Comparison of ENCODE assay signal across 23 mouse cellular contexts in the genomic region with DNA sequence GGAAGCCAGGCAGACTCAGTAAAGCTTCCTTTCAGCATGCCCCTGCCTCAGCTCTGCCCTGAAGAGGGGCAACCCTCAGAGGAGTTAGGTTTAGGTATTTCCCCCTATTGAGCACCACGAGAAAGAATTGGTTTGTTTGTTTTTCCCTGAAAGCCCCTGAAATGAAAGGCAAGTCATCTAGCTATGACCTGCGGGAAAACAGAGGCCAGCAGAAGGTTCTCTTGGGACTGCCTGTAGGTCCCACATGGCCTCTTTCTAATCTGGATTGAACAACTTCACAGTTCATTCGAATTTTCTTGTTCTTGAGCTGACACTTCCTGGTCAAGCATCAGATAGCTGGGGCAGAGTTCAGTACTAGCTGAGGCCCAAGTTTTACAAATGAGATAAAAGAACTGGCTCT. TPM values are rescaled to one million over a fixed set of nuclear protein-coding genes. Genes with fewer than 3 reads are reported as not detected.
A peak's percentile ranks its signal among the peaks of the same experiment; 100 is the strongest.
DNase-seq lines count a peak whose midpoint lies in the region; ATAC-seq and TF ChIP-seq lines count a peak whose summit lies in the region.
"Had no signal": no experiment of that assay in that cellular context is flagged by ENCODE, and none has a peak within 500 bp of the region (broad histone marks: within the 10 kb centered on the region; RNA-seq: fewer than 3 reads in every experiment).

No protein-coding gene starts in this region.

- no peaks in the 10 kb centered on the region for H3K9me3 ChIP-seq in forebrain, embryonic 10.5 days
- H3K9me3 ChIP-seq in forebrain, embryonic 14.5 days (replicated peaks; ENCODE audit: control insufficient read depth, low read length) = no peaks in the 10 kb centered on the region
- H3K9me3 ChIP-seq in heart, postnatal 0 days (replicated peaks; ENCODE audit: control insufficient read depth, low read length) = no peaks in the 10 kb centered on the region
- no peaks in the 10 kb centered on the region for H3K9me3 ChIP-seq in CH12.LX (replicated peaks; ENCODE audit: low read length)
- no peaks in the 10 kb centered on the region for H3K9me3 ChIP-seq in limb, embryonic 10.5 days (replicated peaks)
- H3K9me3 ChIP-seq: forebrain, embryonic 12.5 days; hindbrain, embryonic 13.5 days; midbrain, embryonic 12.5 days had no signal

- ATAC-seq in forebrain, embryonic 14.5 days = no peak
- ATAC-seq in heart, postnatal 0 days (ENCODE audit: insufficient read depth, low read depth) = no peak
- ATAC-seq: CD4-positive, CD25-positive, alpha-beta regulatory T cell, adult 4 months had no signal

- in situ Hi-C loops in CH12.LX (cut with MboI; ENCODE audit: low pct_ligation_motif_present, low pct_unique_long_range_greater_than_20kb, low sequenced_read_pairs) = loop anchor here (10.0 kb wide), 1 partner anchor 257 kb away; a partner anchor contains a TSS

- no peak for TF ChIP-seq POLR2A in CH12.LX (IDR thresholded peaks at IDR 0.05; ENCODE audit: low read depth, low read length)

- no peak overlapping the region for H3K9ac ChIP-seq in forebrain, embryonic 14.5 days (ENCODE audit: low read length)
- H3K9ac ChIP-seq in heart, postnatal 0 days (replicated peaks; ENCODE audit: low read depth, low read length) = no peak overlapping the region
- H3K9ac ChIP-seq in CH12.LX (ENCODE audit: insufficient read depth, low read depth) = no peak overlapping the region
- H3K9ac ChIP-seq: forebrain, embryonic 12.5 days; hindbrain, embryonic 13.5 days; midbrain, embryonic 12.5 days had no signal

- no peak for TF ChIP-seq EP300 in heart, postnatal 0 days (IDR thresholded peaks at IDR 0.05; ENCODE audit: low read depth)
- peak; percentile 51; the same call in 1 of the 2 replicates for TF ChIP-seq EP300 in CH12.LX (IDR thresholded peaks at IDR 0.05; ENCODE audit: low read length)

- H3K36me3 ChIP-seq in forebrain, embryonic 10.5 days (replicated peaks) = peaks cover 21% of the 10 kb centered on the region
- H3K36me3 ChIP-seq in forebrain, embryonic 14.5 days (ENCODE audit: control insufficient read depth, insufficient read depth, low read length) = peaks cover 41% of the 10 kb centered on the region
- H3K36me3 ChIP-seq in heart, postnatal 0 days (replicated peaks; ENCODE audit: control insufficient read depth, insufficient read depth, low read length) = peaks cover 10% of the 10 kb centered on the region; the same call in 1 of the 2 replicates
- peaks cover 74 to 100% of the 10 kb centered on the region in 2 experiments for H3K36me3 ChIP-seq in CH12.LX (replicated peaks in 1 of 2; ENCODE audit: control insufficient read depth in 1 of 2, insufficient read depth in 1 of 2, low read length in 1 of 2)
- no peaks in the 10 kb centered on the region for H3K36me3 ChIP-seq in limb, embryonic 10.5 days

- dilution Hi-C loops in CH12.LX (cut with MboI; ENCODE audit: extremely low pct_ligation_motif_present, extremely low pct_unique_long_range_greater_than_20kb, low sequenced_read_pairs) = no loop called here

- no peaks in the 10 kb centered on the region for H3K27me3 ChIP-seq in forebrain, embryonic 10.5 days (ENCODE audit: poor library complexity, severe bottlenecking)
- no peaks in the 10 kb centered on the region for H3K27me3 ChIP-seq in forebrain, embryonic 14.5 days (replicated peaks; ENCODE audit: control insufficient read depth, insufficient read depth, low read length)
- H3K27me3 ChIP-seq in heart, postnatal 0 days (ENCODE audit: control insufficient read depth, insufficient read depth, low read length) = no peaks in the 10 kb centered on the region
- H3K27me3 ChIP-seq in CH12.LX (replicated peaks) = no peaks in the 10 kb centered on the region
- H3K27me3 ChIP-seq in limb, embryonic 10.5 days (ENCODE audit: low read depth, poor library complexity, severe bottlenecking) = no peaks in the 10 kb centered on the region
- H3K27me3 ChIP-seq: forebrain, embryonic 12.5 days; hindbrain, embryonic 13.5 days; midbrain, embryonic 12.5 days had no signal

- intact Hi-C loops in heart, postnatal 36 days (cut with DNase I) = no loop called here

- WGBS in forebrain, embryonic 10.5 days = 50% methylated on average over 3 of the region's 3 CpGs
- WGBS in forebrain, embryonic 14.5 days = 49% methylated on average over 3 of the region's 3 CpGs
- WGBS in heart, postnatal 0 days = 23% methylated on average over 3 of the region's 3 CpGs
- WGBS in limb, embryonic 10.5 days = 31% methylated on average over 3 of the region's 3 CpGs

- H3K79me2 ChIP-seq in CH12.LX (replicated peaks; ENCODE audit: control insufficient read depth, extremely low read depth, insufficient read depth, poor library complexity, severe bottlenecking) = no peaks in the 10 kb centered on the region

- peaks cover 25% of the 10 kb centered on the region for H3K4me1 ChIP-seq in forebrain, embryonic 10.5 days
- H3K4me1 ChIP-seq in forebrain, embryonic 14.5 days (ENCODE audit: control insufficient read depth, insufficient read depth, low read length) = no peaks in the 10 kb centered on the region
- peaks cover 40% of the 10 kb centered on the region for H3K4me1 ChIP-seq in heart, postnatal 0 days (ENCODE audit: control insufficient read depth, insufficient read depth)
- peaks cover 7 to 42% of the 10 kb centered on the region in 2 experiments for H3K4me1 ChIP-seq in CH12.LX (ENCODE audit: control insufficient read depth in 1 of 2, insufficient read depth in 2 of 2)
- H3K4me1 ChIP-seq in limb, embryonic 10.5 days = peaks cover 45% of the 10 kb centered on the region

- H3K27ac ChIP-seq in forebrain, embryonic 10.5 days = 0 out of 2 replicates have a peak overlapping the region, but pooled peaks have one; percentile 59
- no peak overlapping the region for H3K27ac ChIP-seq in forebrain, embryonic 14.5 days (ENCODE audit: low read depth, low read length)
- H3K27ac ChIP-seq in heart, postnatal 0 days (ENCODE audit: low read depth) = 0 out of 2 replicates have a peak overlapping the region, but pooled peaks have one; percentile 5
- H3K27ac ChIP-seq in CH12.LX (ENCODE audit: insufficient read depth, low read depth) = peak overlapping the region; percentile 52; the same call in 1 of the 2 replicates
- H3K27ac ChIP-seq in limb, embryonic 10.5 days = peak overlapping the region; percentile 21; the same call in 1 of the 2 replicates
- H3K27ac ChIP-seq: forebrain, embryonic 12.5 days; hindbrain, embryonic 13.5 days; macrophage; midbrain, embryonic 12.5 days had no signal

- no peak overlapping the region for H3K4me3 ChIP-seq in forebrain, embryonic 10.5 days
- no peak overlapping the region for H3K4me3 ChIP-seq in forebrain, embryonic 14.5 days (ENCODE audit: low read depth, low read length)
- H3K4me3 ChIP-seq in heart, postnatal 0 days (ENCODE audit: low read depth, low read length) = no peak overlapping the region
- no peak overlapping the region for H3K4me3 ChIP-seq in CH12.LX (replicated peaks in 1 of 3; ENCODE audit: low read depth in 2 of 3, low read length in 2 of 3, poor library complexity in 1 of 3)
- H3K4me3 ChIP-seq in limb, embryonic 10.5 days = no peak overlapping the region
- H3K4me3 ChIP-seq: forebrain, embryonic 12.5 days; hindbrain, embryonic 13.5 days; midbrain, embryonic 12.5 days; myocyte had no signal

- DNase-seq in forebrain, embryonic 10.5 days (ENCODE audit: extremely low spot score, low spot score) = no peak
- DNase-seq in forebrain, embryonic 14.5 days (ENCODE audit: low spot score) = no peak
- no peak for DNase-seq in heart, postnatal 0 days (ENCODE audit: low spot score)
- no peak for DNase-seq in heart, postnatal 36 days
- peak; percentile 65 for DNase-seq in CH12.LX (ENCODE audit: extremely low read depth)
- DNase-seq in limb, embryonic 10.5 days (ENCODE audit: low spot score) = no peak
- DNase-seq in gastrocnemius, adult 18-20 months (ENCODE audit: low spot score) = no peak
- DNase-seq in embryo, embryonic 10 days (ENCODE audit: low spot score) = no peak
- DNase-seq: cerebellum, adult 9-11 months; gastrocnemius, postnatal 25 days; kidney, adult 2 months; layer of hippocampus, adult 9-11 months had no signal

- no peak overlapping the region for H3K4me2 ChIP-seq in forebrain, embryonic 14.5 days (ENCODE audit: low read length)
- H3K4me2 ChIP-seq in heart, postnatal 0 days (ENCODE audit: low read depth, low read length) = no peak overlapping the region
- H3K4me2 ChIP-seq in CH12.LX (ENCODE audit: insufficient read depth, low read depth, poor library complexity, severe bottlenecking) = no peak overlapping the region
- H3K4me2 ChIP-seq: forebrain, embryonic 12.5 days; hindbrain, embryonic 13.5 days; midbrain, embryonic 12.5 days had no signal

- no peak for TF ChIP-seq CTCF in heart, postnatal 0 days (IDR thresholded peaks at IDR 0.05; ENCODE audit: low read depth)
- no peak for TF ChIP-seq CTCF in CH12.LX (conservative IDR thresholded peaks at IDR 0.05 in 1 of 2, IDR thresholded peaks at IDR 0.05 in 1 of 2; ENCODE audit: low read depth in 2 of 2, low read length in 2 of 2)

- TF ChIP-seq RAD21 in CH12.LX (IDR thresholded peaks at IDR 0.05; ENCODE audit: low read depth, low read length) = no peak

TF ChIP-seq in CH12.LX, 34 proteins besides CTCF, POLR2A, EP300 and RAD21 (continues in another document):
- TF ChIP-seq PAX5 (IDR thresholded peaks at IDR 0.05; ENCODE audit: low read length) (no peak), MXI1 (IDR thresholded peaks at IDR 0.05; ENCODE audit: low read depth, low read length) (no peak; the same call in 1 of the 2 replicates)

RNA-seq across cellular contexts. Expression of a gene that starts 23.5 kb away (rescaled TPM):
- 0.43 and 0.66 TPM in 2 replicates for polyA plus RNA-seq in forebrain, embryonic 10.5 days (2016; fragmentation: Nextera tagmentation; extraction: Ambion mirVana)
- 5.1 and 5.9 TPM in 2 replicates for polyA plus RNA-seq in forebrain, embryonic 14.5 days (2014; fragmentation: Nextera tagmentation; extraction: Ambion mirVana)
- total RNA-seq in heart, postnatal 0 days (2014; rRNA removed; ENCODE audit: low replicate concordance) = not detected in 2 replicates
- polyA plus RNA-seq in heart, postnatal 0 days (2015; fragmentation: Nextera tagmentation; extraction: Ambion mirVana) = not detected in 2 replicates
- total RNA-seq in heart, postnatal 36 days (2021) = not detected
- total RNA-seq in CH12.LX (2012; rRNA removed) = 3.8 and 3.9 TPM in 2 replicates
- not detected in 2 replicates for total RNA-seq in CH12.LX (2014; rRNA removed)
- 12.1 and 12.5 TPM in 2 replicates for polyA plus RNA-seq in CH12.LX (2012; ENCODE audit: insufficient read length, low read depth)
- polyA plus RNA-seq in limb, embryonic 10.5 days (2016; fragmentation: Nextera tagmentation; extraction: Ambion mirVana) = 0.09 and 0.11 TPM in 2 replicates
- not detected for total RNA-seq in gastrocnemius, adult 18-20 months (2021)
- total RNA-seq: adrenal gland, adult 18-20 months; gastrocnemius, postnatal 25 days had no signal
- polyA plus RNA-seq: kidney, adult 2 months; liver, embryonic 16.5 days; macrophage; small intestine, adult 2 months had no signal

RNA-seq across cellular contexts. Expression of a gene that starts 45.5 kb away (rescaled TPM):
- 1.6 and 1.7 TPM in 2 replicates for polyA plus RNA-seq in forebrain, embryonic 10.5 days (2016; fragmentation: Nextera tagmentation; extraction: Ambion mirVana)
- 0.10 and 0.25 TPM in 2 replicates for polyA plus RNA-seq in forebrain, embryonic 14.5 days (2014; fragmentation: Nextera tagmentation; extraction: Ambion mirVana)
- total RNA-seq in heart, postnatal 0 days (2014; rRNA removed; ENCODE audit: low replicate concordance) = 3.0 and 10.9 TPM in 2 replicates
- 2.1 and 2.5 TPM in 2 replicates for polyA plus RNA-seq in heart, postnatal 0 days (2015; fragmentation: Nextera tagmentation; extraction: Ambion mirVana)
- total RNA-seq in heart, postnatal 36 days (2021) = under 1 TPM; 0.08 to 0.11 TPM
- 0.08 TPM in 2 replicates for total RNA-seq in CH12.LX (2012; rRNA removed)
- not detected in 2 replicates for total RNA-seq in CH12.LX (2014; rRNA removed)
- polyA plus RNA-seq in CH12.LX (2012; ENCODE audit: insufficient read length, low read depth) = not detected in 2 replicates
- 0.36 TPM in 2 replicates for polyA plus RNA-seq in limb, embryonic 10.5 days (2016; fragmentation: Nextera tagmentation; extraction: Ambion mirVana)
- total RNA-seq in gastrocnemius, adult 18-20 months (2021) = not detected
- total RNA-seq: adrenal gland, adult 18-20 months; gastrocnemius, postnatal 25 days; MEL; neutrophil, adult 5-6 weeks had no signal
- polyA plus RNA-seq: macrophage had no signal
